Mouse (Mus musculus) lung, postnatal 14 days (tissue): ENCODE measurements around the gene Olfr867.

Source experiments
- DNase-seq: peaks from one replicate; pipeline ENCODE4 v3.0.0; 2021

The Olfr867 gene

GRCm38 (mm10) chr9:20057462-20057861 is at the start of gene Olfr867:
Gene Olfr867, minus strand, starts transcription at chr9:20057562.
- no peak for DNase-seq

- DNase-seq = no peak
Observed at GRCm38 (mm10) chr9:20098326-20098725, 41.0 kb upstream of the Olfr867 start, which contains the start of gene Olfr868. Gene Olfr868, plus strand, starts transcription at chr9:20098626.

DNA sequence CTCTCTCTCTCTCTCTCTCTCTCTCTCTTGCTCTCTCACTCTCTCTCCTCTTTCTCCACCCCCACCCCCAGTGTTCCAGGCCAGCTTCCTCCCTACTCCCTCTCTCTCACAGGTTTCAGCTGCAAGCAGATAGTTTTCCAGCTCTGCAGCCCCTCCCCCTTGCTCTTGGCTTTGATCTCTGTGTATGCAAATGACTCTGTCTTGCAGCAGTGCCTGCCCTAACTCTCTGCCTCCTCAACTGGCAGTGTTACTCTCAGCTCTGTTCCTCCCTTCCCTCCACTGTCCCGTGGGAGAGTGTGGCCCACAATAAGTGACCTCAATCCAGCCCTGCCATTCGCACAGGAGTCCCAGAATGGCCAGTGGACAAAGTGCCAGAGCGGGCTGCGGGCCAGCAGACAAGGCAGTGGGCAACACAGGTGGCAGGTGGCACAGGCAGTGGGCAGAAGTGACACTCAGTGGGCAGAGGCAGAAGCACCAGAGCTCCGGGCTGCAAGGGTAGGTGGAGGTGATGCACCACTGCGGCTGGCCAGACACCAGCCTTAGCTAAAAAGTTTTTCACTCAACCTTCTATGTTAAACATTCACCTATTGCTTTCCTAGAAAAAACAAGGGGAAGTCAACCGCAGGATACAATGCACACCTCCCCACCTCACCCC is 16.3 kb upstream of the Olfr867 start:
- no peak for DNase-seq

DNA sequence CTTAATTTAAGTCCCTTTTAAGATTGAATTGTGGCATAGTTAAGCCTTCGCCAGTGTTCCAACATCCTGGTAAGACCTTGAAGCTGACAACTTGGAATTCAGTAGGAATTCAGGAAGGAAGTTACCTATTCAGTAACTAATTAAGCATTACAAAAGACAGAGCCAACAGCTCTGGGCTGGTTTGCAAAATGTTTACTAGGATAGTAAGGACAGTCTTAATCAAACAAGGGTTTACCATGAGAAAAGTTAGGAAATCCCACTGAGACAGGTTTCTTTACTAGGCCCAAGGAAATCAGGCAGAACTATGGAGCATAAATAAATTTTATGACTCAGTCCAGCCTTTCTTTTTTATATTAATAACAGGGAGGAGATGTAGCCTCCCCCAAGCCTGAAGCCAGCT is 13.9 kb upstream of the Olfr867 start:
- DNase-seq = no peak

GRCm38 (mm10) chr9:20070236-20070635 is 12.9 kb upstream of the Olfr867 start:
- no peak for DNase-seq

DNA sequence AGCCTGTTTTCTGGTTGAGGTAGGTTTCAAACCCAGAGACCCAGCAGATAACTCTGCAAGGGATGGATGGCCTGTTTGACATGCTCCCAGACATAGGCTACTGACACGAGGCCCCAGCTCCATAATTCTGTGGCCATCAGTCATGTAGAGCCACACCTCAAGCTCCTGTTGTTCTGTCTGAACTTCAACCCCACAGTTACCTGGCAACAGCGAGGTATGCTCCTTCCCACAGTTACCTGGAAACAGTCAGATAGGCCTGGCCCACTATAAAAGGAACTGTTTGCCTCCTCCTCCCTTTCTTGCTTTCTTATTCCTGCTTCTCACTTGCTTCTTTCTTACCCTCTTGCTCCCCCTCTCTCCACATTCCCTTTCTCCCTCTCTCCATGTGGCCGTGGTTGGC is 9.4 kb downstream of the Olfr867 start:
- DNase-seq = no peak

- DNase-seq = no peak
Observed at GRCm38 (mm10) chr9:20027935-20028334, 29.4 kb downstream of the Olfr867 start, which contains the start of gene Olfr866. Gene Olfr866, minus strand, starts transcription at chr9:20028035.
